Mouse (Mus musculus) kidney, adult 18-20 months (tissue): ENCODE measurements at regions not wholly inside any gene's neighbourhood (a gene's known extent, or its start where the extent isn't known, plus 50 kb on each side); places are given as distances from the start of the nearest gene placed in this dataset.
A peak's percentile ranks its signal among the peaks of the same experiment; 100 is the strongest.
"Not testable (repeated sequence)": the region's sequence is repeated elsewhere in the genome, so short reads cannot be mapped to it uniquely, and the experiment has no call there.

Source experiments
- DNase-seq: peaks from one replicate; pipeline ENCODE4 v3.0.0; 2021

DNA sequence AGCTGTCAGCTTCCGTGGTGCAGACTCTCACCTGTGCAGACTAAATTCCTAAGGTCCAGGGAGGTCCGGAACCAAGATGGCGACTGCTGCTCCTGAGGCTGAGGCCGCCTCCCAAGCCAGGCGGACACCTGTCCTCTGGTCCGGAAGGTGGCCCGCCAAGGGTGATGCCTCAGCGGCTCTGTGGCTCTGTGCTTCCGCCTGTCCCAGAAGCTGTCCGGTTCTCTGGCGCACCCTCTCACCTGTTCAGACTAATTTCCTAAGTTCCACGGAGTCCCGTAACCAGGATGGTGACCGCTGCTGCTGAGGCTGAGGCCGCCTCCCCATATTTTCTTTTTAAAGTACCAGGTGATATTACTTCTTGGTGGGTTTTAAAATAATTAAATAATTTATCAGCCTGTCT lies 65.4 kb upstream of the B3galnt2 start:
- DNase-seq = not testable (repeated sequence)

DNA sequence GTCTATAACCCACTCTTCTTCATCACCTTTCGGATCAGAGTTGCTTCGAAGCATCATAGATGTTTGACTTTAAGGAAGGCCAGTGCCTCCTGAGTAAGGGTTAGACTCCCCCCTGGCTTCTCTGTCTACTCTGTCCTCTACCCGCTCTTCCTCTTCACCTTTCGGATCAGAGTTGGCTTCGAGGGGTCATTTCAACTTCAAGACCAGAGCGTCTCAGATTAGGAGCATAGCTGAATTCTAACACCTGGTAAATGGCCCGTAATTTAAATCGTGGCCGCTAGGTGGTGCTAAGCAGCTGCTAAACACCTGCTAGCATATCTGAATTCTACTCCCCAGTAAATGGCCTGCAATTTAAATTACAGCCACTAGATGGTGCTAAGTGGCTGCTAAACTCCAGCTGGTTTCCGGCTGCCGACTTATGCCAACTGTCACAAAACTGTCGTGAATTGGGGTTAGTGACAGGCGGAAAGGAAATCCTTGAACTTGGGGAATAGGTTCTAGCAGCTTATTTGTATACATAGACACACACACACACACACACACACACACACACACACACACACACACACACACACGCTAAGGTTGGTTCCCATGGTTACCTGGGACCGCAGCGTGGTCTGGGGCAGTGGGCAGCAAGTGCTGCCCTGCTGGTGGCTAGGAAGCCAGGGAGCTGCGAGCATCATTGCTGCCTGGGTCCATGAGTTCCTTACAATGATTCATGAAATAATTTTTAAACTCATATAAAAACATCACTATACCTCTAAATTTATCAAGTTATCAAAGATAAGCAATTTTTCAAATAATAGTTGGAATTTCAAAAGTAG lies 64.8 kb upstream of the B3galnt2 start:
- peak; percentile 91 for DNase-seq

DNA sequence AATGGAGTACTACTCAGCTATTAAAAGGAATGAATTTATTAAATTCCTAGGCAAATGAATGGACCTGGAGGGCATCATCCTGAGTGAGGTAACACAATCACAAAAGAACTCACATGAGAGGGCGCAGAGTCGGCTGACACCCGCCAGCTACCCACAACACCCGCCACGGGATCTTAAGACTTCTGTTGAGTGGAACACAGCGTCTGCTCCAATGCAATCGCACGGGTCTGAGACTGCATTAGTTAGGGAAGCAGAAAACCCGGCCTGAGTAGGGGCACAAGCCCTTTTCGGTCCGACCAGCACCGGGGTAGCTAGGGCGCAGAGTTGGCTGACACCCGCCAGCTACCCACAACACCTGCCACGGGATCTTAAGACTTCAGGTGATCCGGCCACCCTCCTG lies 52.1 kb upstream of the B3galnt2 start:
- not testable (repeated sequence) for DNase-seq
